Mouse (Mus musculus): ENCODE results near the gene Cfap45.

- TF ChIP-seq E2F4 (IDR thresholded peaks at IDR 0.05; ENCODE audit: insufficient read depth): no peak
- no peak for TF ChIP-seq CEBPB (IDR thresholded peaks at IDR 0.05; ENCODE audit: insufficient read depth, poor library complexity, severe bottlenecking)
- no peak for TF ChIP-seq POLR2A (IDR thresholded peaks at IDR 0.05; ENCODE audit: insufficient read length, low read depth)
- TF ChIP-seq REST (IDR thresholded peaks at IDR 0.05; ENCODE audit: insufficient read depth, insufficient read length): no peak
- TF ChIP-seq POLR2AphosphoS2 (IDR thresholded peaks at IDR 0.05; ENCODE audit: insufficient read length, low read depth): no peak
Measured at GRCm38 (mm10) chr1:172525971-172526370, 5.4 kb downstream of the Cfap45 start.

Data from myocyte (in vitro differentiated cells).